Mouse (Mus musculus): ENCODE data around the gene Ppp1cc. TPM values are rescaled to one million over a fixed set of nuclear protein-coding genes. Genes with fewer than 3 reads are reported as not detected.
A peak's percentile ranks its signal among the peaks of the same experiment; 100 is the strongest.

Gene Ppp1cc
- polyA plus RNA-seq (2014; fragmentation: Nextera tagmentation; extraction: Ambion mirVana): 232 and 238 TPM in 2 replicates

DNA sequence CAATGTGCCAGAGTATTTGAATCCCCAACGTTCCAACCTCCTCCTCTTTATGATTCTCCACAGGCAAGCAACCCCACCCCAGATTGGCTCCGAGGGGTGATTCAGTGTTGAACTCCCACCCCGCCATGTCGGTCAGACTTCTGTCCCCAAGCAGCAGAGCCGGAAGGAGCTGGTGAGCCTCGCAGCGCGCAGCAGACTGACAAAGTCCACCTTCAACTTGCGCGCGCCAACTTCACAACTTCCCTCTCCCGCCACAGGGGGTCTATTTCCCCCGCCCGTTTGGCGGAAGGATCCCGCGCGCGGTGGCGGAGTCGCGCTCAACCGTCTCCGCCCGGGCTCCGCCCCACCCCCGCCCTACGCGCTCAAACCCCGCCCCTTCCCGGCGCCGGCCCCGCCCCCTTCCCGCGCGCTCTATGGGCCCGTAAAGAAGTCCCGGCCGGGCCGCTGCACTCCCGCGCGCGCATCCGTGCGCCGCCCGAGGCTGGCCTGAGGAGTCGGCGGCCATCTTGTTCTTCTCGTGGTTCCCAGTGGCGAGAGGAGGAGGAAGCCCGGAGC is at the start of gene Ppp1cc:
Gene Ppp1cc, plus strand, starts transcription at position 452 of the 555 bp plus-strand sequence.
- peak within 1 kb of the TSS; percentile 95 for H3K9ac ChIP-seq (replicated peaks; ENCODE audit: low read length)
- ATAC-seq (ENCODE audit: low FRiP score, low TSS enrichment) (peak; percentile 95), DNase-seq (peak; percentile 98)
- H3K27ac ChIP-seq (replicated peaks; ENCODE audit: low read depth, low read length): peak within 1 kb of the TSS; percentile 85
- under 1% methylated on average over 50 of the region's 54 CpGs for WGBS
- peak within 1 kb of the TSS; percentile 88 for H3K4me3 ChIP-seq (replicated peaks; ENCODE audit: low read depth, low read length)
- peak within 1 kb of the TSS; percentile 78 for H3K4me2 ChIP-seq (ENCODE audit: low read length)
- H3K36me3 ChIP-seq (ENCODE audit: control insufficient read depth, insufficient read depth, low read length): peaks cover 11% of the 10 kb centered on the region; the same call in 1 of the 2 replicates
- peaks cover 38% of the 10 kb centered on the region for H3K4me1 ChIP-seq (ENCODE audit: control insufficient read depth, insufficient read depth, low read length)
- no peaks in the 10 kb centered on the region for H3K27me3 ChIP-seq (ENCODE audit: control insufficient read depth, insufficient read depth, low read length)
- H3K9me3 ChIP-seq (ENCODE audit: control insufficient read depth, low read length): no peaks in the 10 kb centered on the region

DNA sequence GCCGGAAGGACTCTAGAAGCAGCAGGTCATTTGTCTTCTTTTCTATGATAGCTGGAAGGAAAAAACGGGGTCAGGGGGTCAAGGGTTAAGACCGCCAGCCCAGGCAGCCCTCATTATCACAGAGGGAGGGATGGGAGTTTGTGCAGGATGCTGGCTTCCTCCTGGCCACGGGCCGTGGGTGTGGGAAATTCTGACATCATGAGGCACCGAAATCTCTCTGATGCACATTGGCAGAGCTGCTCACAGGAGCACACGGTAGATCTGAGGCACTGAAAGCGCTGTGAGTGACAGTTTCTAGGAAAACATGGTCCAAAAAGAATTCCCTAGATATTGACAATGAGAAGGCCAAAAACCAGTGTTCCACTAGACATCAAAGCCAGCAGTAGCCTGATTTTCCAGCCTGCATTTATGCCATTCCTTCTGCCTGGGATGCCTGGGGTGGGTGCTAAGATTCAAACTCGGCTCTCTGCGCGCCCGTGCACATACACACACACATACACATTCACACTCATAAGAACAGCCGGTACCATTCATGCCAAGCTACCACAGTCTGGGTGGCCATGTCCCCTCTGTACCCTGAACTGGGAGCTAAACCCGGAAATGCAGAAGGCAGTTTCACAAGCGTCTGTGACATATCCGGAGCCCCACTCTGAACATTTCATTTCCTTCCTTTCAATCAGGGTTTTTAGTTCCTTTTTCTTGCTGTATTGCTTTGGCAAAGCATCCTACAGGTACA is 48.6 kb upstream of the Ppp1cc start:
- Histone ChIP-seq H3K36me3 (ENCODE audit: control insufficient read depth, insufficient read depth, low read length) (no peaks in the 10 kb centered on the region), H3K27ac (replicated peaks; ENCODE audit: low read depth, low read length) (no peak overlapping the region), H3K27me3 (ENCODE audit: control insufficient read depth, insufficient read depth, low read length) (no peaks in the 10 kb centered on the region), H3K4me2 (ENCODE audit: low read length) (no peak overlapping the region), H3K9ac (replicated peaks; ENCODE audit: low read length) (no peak overlapping the region), H3K9me3 (ENCODE audit: control insufficient read depth, low read length) (no peaks in the 10 kb centered on the region; the same call in 1 of the 2 replicates), H3K4me3 (replicated peaks; ENCODE audit: low read depth, low read length) (no peak overlapping the region), H3K4me1 (ENCODE audit: control insufficient read depth, insufficient read depth, low read length) (no peaks in the 10 kb centered on the region)
- ATAC-seq (ENCODE audit: low FRiP score, low TSS enrichment): no peak
- no peak for DNase-seq
- WGBS: 61% methylated on average over 16 of the region's 16 CpGs

DNA sequence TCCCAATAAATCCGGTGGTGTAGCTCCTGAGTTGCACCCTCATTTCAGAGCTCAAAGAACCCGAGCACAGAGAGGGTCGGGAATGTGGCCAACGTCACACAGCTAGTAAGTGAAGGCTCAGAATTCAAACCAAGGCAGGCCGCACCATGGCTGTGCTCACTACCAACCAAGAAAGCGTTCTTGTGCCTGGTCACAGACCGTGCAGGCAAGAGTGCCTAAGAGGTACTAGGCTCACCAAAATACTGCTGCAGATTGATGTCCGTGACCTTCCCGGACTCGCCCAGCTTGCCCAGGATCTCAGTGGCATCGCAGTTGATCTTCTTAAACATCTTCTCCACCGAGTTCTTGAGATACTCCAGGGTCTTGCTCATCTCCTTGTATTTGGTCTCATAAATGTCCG is 47.5 kb upstream of the Ppp1cc start:
- WGBS: 90% methylated on average over 13 of the region's 13 CpGs
- no peaks in the 10 kb centered on the region for H3K4me1 ChIP-seq (ENCODE audit: control insufficient read depth, insufficient read depth, low read length)
- H3K27ac ChIP-seq (replicated peaks; ENCODE audit: low read depth, low read length): no peak overlapping the region
- no peaks in the 10 kb centered on the region; the same call in 1 of the 2 replicates for H3K9me3 ChIP-seq (ENCODE audit: control insufficient read depth, low read length)
- H3K4me3 ChIP-seq (replicated peaks; ENCODE audit: low read depth, low read length): no peak overlapping the region
- no peak overlapping the region for H3K4me2 ChIP-seq (ENCODE audit: low read length)
- H3K36me3 ChIP-seq (ENCODE audit: control insufficient read depth, insufficient read depth, low read length): no peaks in the 10 kb centered on the region
- DNase-seq: no peak
- no peaks in the 10 kb centered on the region for H3K27me3 ChIP-seq (ENCODE audit: control insufficient read depth, insufficient read depth, low read length)
- no peak for ATAC-seq (ENCODE audit: low FRiP score, low TSS enrichment)
- H3K9ac ChIP-seq (replicated peaks; ENCODE audit: low read length): no peak overlapping the region

DNA sequence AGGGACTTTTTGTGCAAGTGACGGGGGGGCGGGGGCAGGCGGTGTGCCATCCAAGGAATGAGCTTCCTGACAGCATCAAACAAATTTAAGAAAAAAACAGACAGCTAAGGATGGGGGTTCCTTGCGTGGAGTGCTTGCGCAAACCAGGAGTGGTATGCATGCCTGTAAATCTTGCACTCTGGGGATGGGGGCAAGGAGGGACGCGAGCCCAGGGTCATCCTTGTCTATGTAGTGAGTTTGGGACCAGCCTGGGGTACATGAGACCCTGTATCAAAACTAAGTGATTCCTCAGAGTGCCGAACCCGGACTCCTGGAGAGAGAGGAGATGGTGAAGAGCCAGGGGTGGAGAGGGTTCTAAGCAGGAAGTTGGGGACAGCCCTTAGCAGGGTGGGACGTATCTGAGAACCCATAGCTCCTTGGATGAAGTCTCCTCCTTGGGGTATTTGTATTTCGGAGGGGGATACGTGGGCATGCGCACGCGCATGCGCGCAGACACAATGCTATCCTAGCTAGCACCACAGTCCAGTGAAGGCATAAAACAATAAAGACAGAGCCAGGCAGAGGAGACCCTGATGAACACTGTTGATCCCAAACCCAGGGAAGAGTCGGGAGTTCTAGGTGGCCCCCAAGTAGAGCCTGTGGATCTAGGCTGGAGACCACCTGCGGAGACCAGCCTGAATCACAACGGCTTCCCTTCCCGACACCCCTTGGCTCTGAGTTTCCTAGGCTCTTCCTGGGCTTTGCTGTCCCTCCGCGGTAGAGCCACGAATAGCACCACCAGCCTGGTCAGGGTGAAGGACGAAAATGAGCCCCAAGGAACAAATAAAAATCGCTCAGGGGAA is 46.8 kb upstream of the Ppp1cc start:
- Histone ChIP-seq H3K9ac (replicated peaks; ENCODE audit: low read length) (no peak overlapping the region), H3K27ac (replicated peaks; ENCODE audit: low read depth, low read length) (no peak overlapping the region), H3K36me3 (ENCODE audit: control insufficient read depth, insufficient read depth, low read length) (no peaks in the 10 kb centered on the region), H3K4me2 (ENCODE audit: low read length) (peak overlapping the region; percentile 1; the same call in 1 of the 2 replicates), H3K9me3 (ENCODE audit: control insufficient read depth, low read length) (no peaks in the 10 kb centered on the region; the same call in 1 of the 2 replicates), H3K27me3 (ENCODE audit: control insufficient read depth, insufficient read depth, low read length) (no peaks in the 10 kb centered on the region), H3K4me1 (ENCODE audit: control insufficient read depth, insufficient read depth, low read length) (no peaks in the 10 kb centered on the region), H3K4me3 (replicated peaks; ENCODE audit: low read depth, low read length) (no peak overlapping the region)
- DNase-seq: no peak
- no peak for ATAC-seq (ENCODE audit: low FRiP score, low TSS enrichment)
- WGBS: 67% methylated on average over 26 of the region's 26 CpGs

DNA sequence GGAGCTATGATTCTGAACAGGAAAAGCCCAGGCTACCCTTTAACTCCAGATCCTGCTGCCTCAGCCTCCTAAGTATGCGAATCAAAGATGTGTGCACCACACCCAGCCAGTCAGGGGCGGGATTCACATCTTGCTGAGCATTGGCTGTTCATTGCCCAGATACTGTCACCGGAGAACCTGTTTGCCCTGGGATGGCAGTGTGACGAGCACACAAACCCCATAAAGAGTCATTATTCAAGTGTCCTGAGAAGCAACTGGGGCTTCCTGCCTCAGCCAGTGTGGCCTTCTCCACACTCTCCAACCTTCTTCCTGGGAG is 46.2 kb upstream of the Ppp1cc start:
- no peaks in the 10 kb centered on the region; the same call in 1 of the 2 replicates for H3K9me3 ChIP-seq (ENCODE audit: control insufficient read depth, low read length)
- no peak overlapping the region for H3K4me3 ChIP-seq (replicated peaks; ENCODE audit: low read depth, low read length)
- H3K4me2 ChIP-seq (ENCODE audit: low read length): 0 out of 2 replicates have a peak overlapping the region, but pooled peaks have one; percentile 1
- no peaks in the 10 kb centered on the region for H3K27me3 ChIP-seq (ENCODE audit: control insufficient read depth, insufficient read depth, low read length)
- DNase-seq (no peak), ATAC-seq (ENCODE audit: low FRiP score, low TSS enrichment) (no peak)
- WGBS: 61% methylated on average over 4 of the region's 4 CpGs
- no peaks in the 10 kb centered on the region for H3K36me3 ChIP-seq (ENCODE audit: control insufficient read depth, insufficient read depth, low read length)
- H3K27ac ChIP-seq (replicated peaks; ENCODE audit: low read depth, low read length): no peak overlapping the region
- H3K9ac ChIP-seq (replicated peaks; ENCODE audit: low read length): no peak overlapping the region
- no peaks in the 10 kb centered on the region for H3K4me1 ChIP-seq (ENCODE audit: control insufficient read depth, insufficient read depth, low read length)

DNA sequence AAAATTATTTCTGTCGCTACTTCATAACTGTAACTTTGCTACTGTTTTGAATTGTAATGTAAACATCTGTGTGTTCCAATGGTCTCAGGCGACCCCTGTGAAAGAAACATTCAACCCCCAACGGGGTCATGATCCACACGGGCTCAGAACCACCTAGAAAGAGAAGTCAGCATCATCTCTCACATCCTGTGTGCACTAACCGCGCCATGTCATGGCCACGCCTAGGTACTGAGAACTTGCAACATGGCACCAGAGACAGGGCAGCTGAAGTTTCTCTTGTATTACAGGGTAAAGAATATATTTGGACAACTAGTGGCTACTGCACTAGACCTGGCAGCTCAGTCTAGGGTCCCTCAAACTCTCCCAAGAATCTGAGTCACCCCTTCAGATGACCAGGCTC is 44.6 kb upstream of the Ppp1cc start:
- H3K9me3 ChIP-seq (ENCODE audit: control insufficient read depth, low read length): no peaks in the 10 kb centered on the region; the same call in 1 of the 2 replicates
- no peaks in the 10 kb centered on the region for H3K36me3 ChIP-seq (ENCODE audit: control insufficient read depth, insufficient read depth, low read length)
- no peak overlapping the region for H3K27ac ChIP-seq (replicated peaks; ENCODE audit: low read depth, low read length)
- H3K9ac ChIP-seq (replicated peaks; ENCODE audit: low read length): no peak overlapping the region
- no peak for ATAC-seq (ENCODE audit: low FRiP score, low TSS enrichment)
- no peaks in the 10 kb centered on the region for H3K4me1 ChIP-seq (ENCODE audit: control insufficient read depth, insufficient read depth, low read length)
- 89% methylated on average over 7 of the region's 7 CpGs for WGBS
- H3K27me3 ChIP-seq (ENCODE audit: control insufficient read depth, insufficient read depth, low read length): no peaks in the 10 kb centered on the region
- no peak overlapping the region for H3K4me2 ChIP-seq (ENCODE audit: low read length)
- H3K4me3 ChIP-seq (replicated peaks; ENCODE audit: low read depth, low read length): no peak overlapping the region
- DNase-seq: no peak

DNA sequence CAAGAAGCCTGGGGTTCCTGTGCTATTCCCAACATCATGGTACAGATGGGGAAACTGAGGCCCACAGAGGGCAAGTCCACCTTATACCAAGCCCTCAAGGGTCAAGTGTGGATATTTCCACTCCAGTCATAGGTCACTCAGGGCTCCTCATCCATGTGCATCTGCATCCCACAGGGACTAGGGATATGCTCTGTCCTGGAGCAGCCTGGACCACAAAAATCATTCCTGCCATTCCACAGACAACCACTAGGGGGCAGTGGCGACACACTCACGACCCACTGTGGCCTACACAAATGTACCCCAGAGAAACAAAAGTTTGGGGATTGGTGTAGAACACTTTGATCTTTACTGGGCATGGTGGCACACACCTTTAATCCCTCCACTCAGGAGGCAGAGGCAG is 43.9 kb upstream of the Ppp1cc start:
- no peaks in the 10 kb centered on the region for H3K36me3 ChIP-seq (ENCODE audit: control insufficient read depth, insufficient read depth, low read length)
- H3K4me3 ChIP-seq (replicated peaks; ENCODE audit: low read depth, low read length): no peak overlapping the region
- H3K27me3 ChIP-seq (ENCODE audit: control insufficient read depth, insufficient read depth, low read length): no peaks in the 10 kb centered on the region
- H3K9me3 ChIP-seq (ENCODE audit: control insufficient read depth, low read length): no peaks in the 10 kb centered on the region; the same call in 1 of the 2 replicates
- H3K4me2 ChIP-seq (ENCODE audit: low read length): no peak overlapping the region
- ATAC-seq (ENCODE audit: low FRiP score, low TSS enrichment) (no peak), DNase-seq (peak; percentile 49)
- H3K9ac ChIP-seq (replicated peaks; ENCODE audit: low read length): no peak overlapping the region
- no peaks in the 10 kb centered on the region for H3K4me1 ChIP-seq (ENCODE audit: control insufficient read depth, insufficient read depth, low read length)
- 3% methylated on average over 2 of the region's 2 CpGs for WGBS
- H3K27ac ChIP-seq (replicated peaks; ENCODE audit: low read depth, low read length): no peak overlapping the region

DNA sequence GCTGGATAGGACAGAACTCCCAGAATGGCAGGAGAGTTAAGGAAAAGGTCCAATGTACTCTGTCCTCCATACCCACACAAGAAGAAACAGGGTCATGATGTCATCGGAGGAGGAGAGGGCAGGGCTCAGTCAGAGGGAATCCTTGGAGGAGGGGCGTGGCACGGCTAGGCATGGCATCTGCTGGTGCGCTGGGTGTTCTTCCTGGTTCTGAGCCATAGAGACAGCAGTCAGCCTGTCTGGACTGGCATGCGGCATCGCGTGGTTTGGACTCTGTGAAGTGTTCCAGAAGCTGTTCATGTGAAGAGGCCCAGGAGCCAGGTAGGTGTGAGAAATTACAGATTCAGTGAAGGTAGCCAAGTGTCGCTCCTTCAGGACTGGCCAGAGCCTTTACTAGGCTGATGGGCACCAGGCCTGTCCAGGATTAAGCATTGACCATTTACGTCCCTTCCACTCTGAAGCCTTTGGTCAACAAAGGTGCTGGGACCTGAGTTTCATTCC is 42.8 kb upstream of the Ppp1cc start:
- H3K36me3 ChIP-seq (ENCODE audit: control insufficient read depth, insufficient read depth, low read length): no peaks in the 10 kb centered on the region
- H3K4me1 ChIP-seq (ENCODE audit: control insufficient read depth, insufficient read depth, low read length): no peaks in the 10 kb centered on the region
- H3K27me3 ChIP-seq (ENCODE audit: control insufficient read depth, insufficient read depth, low read length): no peaks in the 10 kb centered on the region
- ATAC-seq (ENCODE audit: low FRiP score, low TSS enrichment): no peak
- no peak overlapping the region for H3K4me3 ChIP-seq (replicated peaks; ENCODE audit: low read depth, low read length)
- H3K4me2 ChIP-seq (ENCODE audit: low read length): no peak overlapping the region
- no peak overlapping the region for H3K9ac ChIP-seq (replicated peaks; ENCODE audit: low read length)
- H3K27ac ChIP-seq (replicated peaks; ENCODE audit: low read depth, low read length): no peak overlapping the region
- DNase-seq: no peak
- H3K9me3 ChIP-seq (ENCODE audit: control insufficient read depth, low read length): no peaks in the 10 kb centered on the region
- 96% methylated on average over 9 of the region's 9 CpGs for WGBS
